Mouse (Mus musculus): ENCODE data around the gene St3gal5. TPM values are rescaled to one million over a fixed set of nuclear protein-coding genes. Genes with fewer than 3 reads are reported as not detected.

The St3gal5 gene
- total and polyA plus RNA-seq, 3 experiments, result 4.0 to 21.4 (median 19.8) TPM

DNA sequence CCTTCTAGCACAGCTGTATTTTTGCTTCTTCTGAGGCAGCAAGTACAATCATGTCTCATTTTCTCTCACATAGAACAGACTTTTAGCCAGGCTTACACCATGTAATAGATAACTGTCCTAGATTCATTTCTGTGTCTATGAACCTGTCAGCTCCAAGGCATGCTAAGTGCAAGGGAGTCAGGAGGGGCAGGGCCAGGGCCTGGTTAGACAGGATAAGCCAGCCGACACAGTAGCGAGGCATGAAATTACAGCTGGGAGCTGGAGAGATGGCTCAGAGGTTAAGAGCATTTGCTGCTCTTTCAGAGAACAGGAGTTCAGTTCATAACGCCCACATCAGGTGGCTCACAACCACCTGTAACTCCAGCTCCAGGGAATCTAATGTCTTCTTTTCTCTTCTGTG, 99.3 kb downstream of the St3gal5 start:
- H3K4me2 ChIP-seq (ENCODE audit: insufficient read depth, low read depth, poor library complexity, severe bottlenecking), result no peak overlapping the region
- H3K27me3 ChIP-seq (replicated peaks), result peaks cover 40% of the 10 kb centered on the region
- dilution Hi-C loops (cut with MboI; ENCODE audit: extremely low pct_ligation_motif_present, extremely low pct_unique_long_range_greater_than_20kb, low sequenced_read_pairs) (no loop called here), in situ Hi-C loops (cut with MboI; ENCODE audit: low pct_ligation_motif_present, low pct_unique_long_range_greater_than_20kb, low sequenced_read_pairs) (no loop called here)
- H3K27ac ChIP-seq (ENCODE audit: insufficient read depth, low read depth), result no peak overlapping the region
- no peaks in the 10 kb centered on the region for H3K79me2 ChIP-seq (replicated peaks; ENCODE audit: control insufficient read depth, extremely low read depth, insufficient read depth, poor library complexity, severe bottlenecking)
- TF ChIP-seq CHD2 (IDR thresholded peaks at IDR 0.05; ENCODE audit: low read length) (no peak), POLR2A (IDR thresholded peaks at IDR 0.05; ENCODE audit: low read depth, low read length) (no peak), IRF4 (IDR thresholded peaks at IDR 0.05; ENCODE audit: low read depth, low read length) (no peak), MAFK (IDR thresholded peaks at IDR 0.05; ENCODE audit: insufficient replicate concordance, low read length) (no peak), PAX5 (IDR thresholded peaks at IDR 0.05; ENCODE audit: low read length) (no peak), EP300 (IDR thresholded peaks at IDR 0.05; ENCODE audit: low read length) (no peak), POLR2AphosphoS2 (IDR thresholded peaks at IDR 0.05; ENCODE audit: low read depth, low read length) (no peak), MEF2A (IDR thresholded peaks at IDR 0.05; ENCODE audit: borderline replicate concordance, low read depth, low read length) (no peak), CTCF (conservative IDR thresholded peaks at IDR 0.05 in 1 of 2, IDR thresholded peaks at IDR 0.05 in 1 of 2; ENCODE audit: low read depth in 2 of 2, low read length in 2 of 2) (no peak), MXI1 (IDR thresholded peaks at IDR 0.05; ENCODE audit: low read depth, low read length) (no peak)
- peaks cover 0 to 9% of the 10 kb centered on the region in 2 experiments; a peak in 1 of 4 replicates for H3K4me1 ChIP-seq (ENCODE audit: control insufficient read depth in 1 of 2, insufficient read depth in 2 of 2)
- H3K36me3 ChIP-seq (replicated peaks in 1 of 2; ENCODE audit: control insufficient read depth in 1 of 2, insufficient read depth in 1 of 2, low read length in 1 of 2), result no peaks in the 10 kb centered on the region
- no peak overlapping the region for H3K4me3 ChIP-seq (replicated peaks in 1 of 3; ENCODE audit: low read depth in 2 of 3, low read length in 2 of 3, poor library complexity in 1 of 3)
- no peak overlapping the region for H3K9ac ChIP-seq (ENCODE audit: insufficient read depth, low read depth)
- peaks cover 11% of the 10 kb centered on the region for H3K9me3 ChIP-seq (replicated peaks; ENCODE audit: low read length)
- DNase-seq (ENCODE audit: extremely low read depth), result no peak

GRCm38 (mm10) chr6:72197515-72197914, 100.1 kb downstream of the St3gal5 start:
- no peak for TF ChIP-seq E2F4 (IDR thresholded peaks at IDR 0.05; ENCODE audit: insufficient replicate concordance, low read depth, low read length)
- no peak for TF ChIP-seq NRF1 (IDR thresholded peaks at IDR 0.05; ENCODE audit: low read depth, low read length)
- no peak for TF ChIP-seq EP300 (IDR thresholded peaks at IDR 0.05; ENCODE audit: low read length)
- TF ChIP-seq TBP (conservative IDR thresholded peaks at IDR 0.05; ENCODE audit: low read depth, low read length), result no peak
- TF ChIP-seq USF1 (IDR thresholded peaks at IDR 0.05; ENCODE audit: low read depth, low read length), result no peak
- TF ChIP-seq PAX5 (IDR thresholded peaks at IDR 0.05; ENCODE audit: low read length), result no peak
- peak; percentile 63 for TF ChIP-seq ZNF384 (IDR thresholded peaks at IDR 0.05; ENCODE audit: low read depth, low read length)
- TF ChIP-seq UBTF (IDR thresholded peaks at IDR 0.05; ENCODE audit: low read depth, low read length), result no peak
- no peak for TF ChIP-seq BHLHE40 (IDR thresholded peaks at IDR 0.05; ENCODE audit: low read depth, low read length)
- Histone ChIP-seq H3K27me3 (replicated peaks) (peaks cover 36% of the 10 kb centered on the region), H3K36me3 (replicated peaks in 1 of 2; ENCODE audit: control insufficient read depth in 1 of 2, insufficient read depth in 1 of 2, low read length in 1 of 2) (no peaks in the 10 kb centered on the region), H3K27ac (ENCODE audit: insufficient read depth, low read depth) (no peak overlapping the region), H3K4me3 (replicated peaks in 1 of 3; ENCODE audit: low read depth in 2 of 3, low read length in 2 of 3, poor library complexity in 1 of 3) (no peak overlapping the region), H3K4me1 (ENCODE audit: control insufficient read depth in 1 of 2, insufficient read depth in 2 of 2) (peaks cover 0 to 9% of the 10 kb centered on the region in 2 experiments; a peak in 2 of 4 replicates), H3K9me3 (replicated peaks; ENCODE audit: low read length) (peaks cover 9% of the 10 kb centered on the region), H3K4me2 (ENCODE audit: insufficient read depth, low read depth, poor library complexity, severe bottlenecking) (no peak overlapping the region), H3K79me2 (replicated peaks; ENCODE audit: control insufficient read depth, extremely low read depth, insufficient read depth, poor library complexity, severe bottlenecking) (no peaks in the 10 kb centered on the region), H3K9ac (ENCODE audit: insufficient read depth, low read depth) (no peak overlapping the region)
- DNase-seq (ENCODE audit: extremely low read depth), result no peak
- in situ Hi-C loops (cut with MboI; ENCODE audit: low pct_ligation_motif_present, low pct_unique_long_range_greater_than_20kb, low sequenced_read_pairs) (no loop called here), dilution Hi-C loops (cut with MboI; ENCODE audit: extremely low pct_ligation_motif_present, extremely low pct_unique_long_range_greater_than_20kb, low sequenced_read_pairs) (no loop called here)
